Mouse (Mus musculus): Measurements from ENCODE around the gene Usp2.

DNA sequence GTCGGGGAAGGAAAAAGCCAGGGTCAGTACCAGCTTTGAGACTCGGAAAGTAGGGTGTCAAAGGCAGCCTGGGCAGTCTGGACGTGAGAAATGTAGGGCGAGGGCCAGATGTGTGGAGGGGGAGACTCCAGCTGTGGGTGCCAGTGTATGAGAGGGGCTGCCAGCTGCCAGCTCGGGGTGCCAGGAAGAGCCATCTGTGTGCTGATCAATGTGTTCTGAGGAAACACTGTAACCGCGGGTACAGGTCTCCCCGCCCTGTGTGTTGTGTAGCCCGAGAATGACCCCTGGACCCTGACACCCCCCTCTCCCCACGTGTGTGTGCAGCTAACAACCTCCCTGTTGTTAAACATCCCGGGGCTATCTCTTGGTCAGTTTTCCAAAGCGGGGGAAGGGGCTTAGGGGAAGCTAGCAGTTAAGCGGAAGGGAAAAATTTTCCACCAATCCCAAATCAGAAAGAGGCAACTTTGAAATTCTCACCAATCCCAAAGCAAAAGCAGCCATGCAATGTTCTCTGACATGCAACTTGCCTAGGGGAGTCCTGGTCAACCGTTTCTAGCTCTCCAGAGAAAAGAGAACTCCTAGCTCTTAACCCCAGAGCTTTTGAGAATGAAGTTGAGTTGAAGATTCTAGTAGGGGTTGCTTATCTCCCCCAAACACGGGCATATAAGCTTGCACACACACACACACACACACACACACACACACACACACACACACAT, 579 bp downstream of the Usp2 start:
- no peak for TF ChIP-seq CTCF (IDR thresholded peaks at IDR 0.05; ENCODE audit: low read depth, low read length)
- no peak for TF ChIP-seq POLR2A (IDR thresholded peaks at IDR 0.05; ENCODE audit: borderline replicate concordance, low read depth, low read length)
